Mouse (Mus musculus): ENCODE data around the gene Eif1b. TPM values are rescaled to one million over a fixed set of nuclear protein-coding genes. Genes with fewer than 3 reads are reported as not detected.
"Not testable (repeated sequence)": the region's sequence is repeated elsewhere in the genome, so short reads cannot be mapped to it uniquely, and the experiment has no call there.

Eif1b gene
- total RNA-seq, 2 experiments from 2014 or later, result 39.4 to 42.9 TPM

DNA sequence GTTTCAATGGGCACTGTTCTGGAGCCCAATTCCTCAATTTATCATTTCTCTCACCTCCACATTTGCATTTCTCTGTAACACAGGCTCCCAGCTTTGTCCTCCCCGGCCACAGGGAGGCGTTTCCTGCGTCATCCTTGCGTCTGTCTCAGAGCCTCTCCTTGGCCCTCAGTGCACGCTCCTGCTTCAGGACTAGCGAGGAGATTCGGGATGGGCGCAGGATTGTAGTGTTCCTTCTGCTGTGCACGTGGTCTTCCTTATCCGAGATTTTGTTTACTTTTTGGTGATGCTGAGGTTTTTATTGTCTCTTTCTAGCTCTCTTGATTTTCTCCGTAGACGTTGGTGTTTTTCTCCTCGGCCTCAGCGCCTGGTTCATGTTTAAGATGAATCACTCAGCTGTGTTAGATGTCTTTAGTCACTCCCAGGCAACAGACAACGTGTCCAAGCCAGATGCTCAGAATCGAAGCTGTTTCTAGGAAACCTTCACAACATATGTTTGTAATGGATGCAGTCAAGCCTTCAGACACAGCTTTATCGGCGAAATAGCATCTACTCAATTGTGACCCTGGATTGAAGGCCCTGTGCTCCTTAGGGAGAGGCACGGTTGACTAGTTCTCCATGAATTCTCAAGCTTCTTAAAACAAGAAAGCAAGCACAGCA is 27.6 kb downstream of the Eif1b start:
- DNase-seq (ENCODE audit: low spot score), result no peak

DNA sequence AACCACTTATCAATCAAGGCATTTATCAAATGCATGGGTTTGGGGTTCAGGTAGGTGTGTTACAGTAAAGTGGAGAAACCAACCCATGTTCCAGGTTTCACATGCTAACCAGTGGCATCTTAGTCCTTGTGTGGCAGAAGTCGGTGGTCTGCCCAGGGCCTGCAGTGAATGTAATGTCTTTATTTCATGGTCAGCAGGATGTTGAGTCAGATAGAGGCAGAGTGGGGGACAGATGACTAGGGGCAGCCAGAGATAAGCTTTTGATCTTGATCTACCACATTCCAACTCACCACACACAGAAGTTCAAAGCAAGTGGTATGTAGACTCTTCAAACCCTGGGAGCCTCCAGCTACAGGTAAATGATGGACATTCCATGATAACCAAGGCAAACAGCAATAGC is 29.1 kb downstream of the Eif1b start:
- no peak for DNase-seq (ENCODE audit: low spot score)

DNA sequence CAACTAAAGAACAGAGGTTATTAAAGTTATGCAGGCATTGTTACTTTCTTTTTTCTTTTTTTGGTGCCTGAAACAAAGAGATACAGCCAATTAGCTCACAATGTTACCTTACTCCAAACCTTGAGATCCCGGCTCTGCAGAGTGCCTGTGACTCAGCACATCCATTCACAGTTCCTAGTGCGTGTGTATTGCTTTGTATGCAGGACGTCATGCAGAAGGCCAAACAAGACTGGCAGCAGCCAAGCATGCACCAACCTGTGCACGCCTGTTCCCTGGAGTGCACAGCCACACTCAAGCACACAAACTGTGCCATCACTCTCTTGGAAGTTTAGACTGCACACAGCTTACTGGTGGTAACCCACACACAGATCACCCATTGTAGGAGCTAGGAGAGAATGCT is 35.2 kb downstream of the Eif1b start:
- DNase-seq (ENCODE audit: low spot score), result no peak

DNA sequence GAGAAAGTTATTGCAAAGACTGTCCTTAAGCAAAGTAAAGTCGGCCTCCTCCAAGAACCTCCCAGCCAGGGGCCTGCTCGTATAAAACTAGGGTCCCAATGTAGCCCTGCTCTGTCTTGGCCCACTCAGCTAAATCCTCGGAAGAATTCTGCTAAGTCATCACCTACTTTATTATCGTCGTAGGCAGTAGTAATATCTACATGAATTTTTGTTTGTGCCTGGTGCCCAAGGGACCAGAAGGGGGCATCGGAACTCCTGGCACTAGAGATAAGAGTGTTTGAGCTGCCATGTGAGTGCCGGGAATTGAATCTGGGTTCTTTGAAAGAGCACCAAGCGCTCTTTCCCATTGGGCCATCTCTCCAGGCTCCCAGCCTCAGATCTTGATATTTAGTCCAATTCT is 35.9 kb downstream of the Eif1b start:
- DNase-seq (ENCODE audit: low spot score), result no peak

DNA sequence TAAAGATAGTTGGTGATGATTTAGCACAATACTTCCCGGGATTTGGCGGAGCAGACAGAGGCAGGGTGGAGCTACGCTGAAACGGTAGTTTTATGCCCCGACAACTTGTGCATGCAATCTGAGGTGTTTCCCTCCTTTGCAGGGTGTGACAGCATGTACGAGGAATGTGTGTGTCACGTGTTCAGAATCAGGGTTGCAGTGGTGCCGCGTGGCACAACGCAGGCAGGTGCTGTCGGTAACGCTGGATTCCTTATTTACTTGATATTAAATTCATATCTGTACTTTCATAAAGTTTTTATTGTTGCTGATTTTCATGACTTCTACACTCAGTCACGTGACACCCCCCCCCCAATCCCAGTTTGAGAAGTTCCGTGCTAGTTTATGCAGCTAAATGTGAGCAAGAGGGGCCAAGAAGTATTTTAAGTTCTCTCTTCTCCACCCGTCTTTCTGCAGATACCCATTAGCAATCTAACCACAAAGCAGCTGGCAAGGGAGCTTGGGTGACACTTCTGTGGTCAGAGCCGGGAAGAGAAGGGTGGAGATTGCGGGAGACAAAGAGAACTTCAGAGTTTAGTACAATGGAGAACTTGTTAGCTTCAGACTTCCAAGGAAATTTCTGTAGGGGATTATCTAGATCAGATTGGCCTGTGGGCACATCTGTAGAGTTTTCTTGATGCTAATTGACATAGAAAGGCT is 36.9 kb downstream of the Eif1b start:
- DNase-seq (ENCODE audit: low spot score), result no peak

DNA sequence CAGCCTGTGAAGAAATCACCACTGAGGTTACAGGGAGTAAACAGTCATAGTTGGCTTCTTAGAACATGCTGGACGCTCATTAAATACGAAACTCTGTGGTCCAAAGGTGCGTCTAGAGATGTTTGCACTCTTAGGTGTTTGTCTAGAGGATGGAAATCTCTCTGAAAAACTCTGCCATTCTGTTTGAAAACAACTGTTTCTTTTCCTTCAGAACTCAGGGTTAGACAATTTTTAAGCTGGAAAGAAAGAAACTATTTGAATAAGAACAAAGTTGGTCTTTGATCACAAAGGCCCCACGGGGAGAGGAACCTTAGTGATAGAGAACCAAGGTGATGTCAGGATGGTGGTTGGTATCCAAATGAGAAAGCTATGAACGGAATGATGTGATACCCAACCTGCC is 38.4 kb downstream of the Eif1b start:
- no peak for DNase-seq (ENCODE audit: low spot score)

DNA sequence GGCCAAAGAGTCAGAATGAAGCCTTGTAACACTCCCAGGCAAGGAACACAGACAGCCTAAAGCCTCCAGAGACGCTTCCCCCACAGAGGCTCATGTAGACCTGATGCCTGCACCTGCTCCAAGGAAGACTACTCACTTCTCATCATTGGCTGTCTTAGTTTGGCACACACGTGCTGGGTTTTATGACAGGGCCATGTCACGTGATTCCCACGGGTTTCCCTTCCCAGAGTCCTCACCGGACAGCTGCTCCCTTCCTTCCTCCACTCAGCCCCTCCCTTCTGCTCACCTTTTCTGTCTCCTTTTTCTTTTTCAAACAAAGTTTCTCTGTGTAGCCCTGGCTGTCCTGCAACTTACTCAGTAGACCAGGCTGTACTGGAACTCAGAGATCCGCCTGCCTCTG is 40.0 kb downstream of the Eif1b start:
- DNase-seq (ENCODE audit: low spot score), result no peak

DNA sequence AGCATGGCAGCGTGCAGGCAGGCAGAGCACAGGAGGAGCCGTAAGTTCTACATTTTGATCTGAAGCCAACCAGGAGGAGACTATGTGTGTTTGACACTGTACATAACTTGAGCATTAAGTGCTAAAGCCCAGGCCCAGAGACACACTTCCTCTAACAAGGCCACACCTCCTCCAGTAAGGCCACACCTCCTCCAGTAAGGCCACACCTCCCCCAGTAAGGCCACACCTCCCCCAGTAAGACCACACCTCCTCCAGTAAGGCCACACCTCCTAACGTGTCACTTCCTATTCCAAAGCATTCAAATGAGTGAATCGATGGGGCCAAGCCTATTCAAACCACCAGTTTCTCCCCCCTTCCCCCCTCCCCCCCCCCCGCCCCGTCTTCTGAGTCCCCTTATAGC is 40.7 kb downstream of the Eif1b start:
- DNase-seq (ENCODE audit: low spot score), result no peak

DNA sequence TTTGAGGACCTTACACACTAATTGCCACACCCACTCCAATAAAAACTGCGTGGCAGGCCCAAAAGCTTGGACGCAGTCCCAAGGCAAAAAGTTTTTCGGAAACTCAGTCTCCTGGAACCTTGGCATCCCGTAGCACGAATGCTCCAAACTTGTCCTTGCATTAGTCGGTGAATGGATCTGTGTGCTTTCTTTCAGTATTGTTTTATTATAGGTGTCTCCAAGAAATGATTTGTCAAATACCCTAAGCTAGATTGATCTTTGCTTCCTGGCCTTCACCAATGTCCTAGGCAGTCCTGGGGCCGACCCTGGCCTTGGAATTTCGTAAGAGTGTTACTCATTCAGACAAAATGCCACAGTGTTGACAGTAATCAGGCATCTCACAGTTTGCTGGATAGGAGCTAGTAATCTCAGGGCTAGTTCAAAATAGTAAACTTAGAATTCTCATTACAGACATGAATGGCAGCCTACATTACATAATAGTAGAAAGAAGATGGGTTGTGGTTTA is 41.5 kb downstream of the Eif1b start:
- not testable (repeated sequence) for DNase-seq (ENCODE audit: low spot score)

DNA sequence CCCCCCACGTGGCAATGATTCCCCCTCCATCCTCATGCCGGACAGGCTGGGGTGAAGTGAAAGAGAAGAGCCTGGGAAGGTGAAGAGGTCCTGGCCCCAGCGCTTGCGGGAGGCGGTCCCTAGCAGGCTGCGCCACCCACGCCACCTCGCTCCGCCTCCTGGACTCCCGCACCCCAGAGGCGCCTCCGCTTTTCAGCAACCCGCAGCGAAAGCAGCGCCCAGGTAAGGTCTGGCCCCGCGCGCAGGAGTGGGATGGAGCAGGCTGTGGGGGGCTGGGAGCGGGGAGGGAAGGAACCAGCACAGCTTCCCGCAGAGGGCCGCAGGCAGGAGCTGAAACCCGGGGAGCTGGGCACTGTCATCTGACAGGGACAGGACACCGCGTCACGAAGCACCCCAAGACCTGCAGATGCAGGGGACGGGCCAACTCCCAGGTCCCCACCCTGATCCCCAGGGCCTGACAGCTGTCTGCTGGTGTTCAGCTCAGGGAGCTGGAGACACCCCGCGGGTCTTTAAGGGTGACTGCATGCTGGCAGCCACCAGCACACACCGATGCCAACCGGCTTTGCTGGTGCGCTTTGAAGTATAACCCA is 47.7 kb downstream of the Eif1b start, which contains the start of gene Entpd3:
Gene Entpd3 (plus strand): TSS at position 157 of the 590 bp plus-strand sequence.
- DNase-seq (ENCODE audit: low spot score), result no peak

DNA sequence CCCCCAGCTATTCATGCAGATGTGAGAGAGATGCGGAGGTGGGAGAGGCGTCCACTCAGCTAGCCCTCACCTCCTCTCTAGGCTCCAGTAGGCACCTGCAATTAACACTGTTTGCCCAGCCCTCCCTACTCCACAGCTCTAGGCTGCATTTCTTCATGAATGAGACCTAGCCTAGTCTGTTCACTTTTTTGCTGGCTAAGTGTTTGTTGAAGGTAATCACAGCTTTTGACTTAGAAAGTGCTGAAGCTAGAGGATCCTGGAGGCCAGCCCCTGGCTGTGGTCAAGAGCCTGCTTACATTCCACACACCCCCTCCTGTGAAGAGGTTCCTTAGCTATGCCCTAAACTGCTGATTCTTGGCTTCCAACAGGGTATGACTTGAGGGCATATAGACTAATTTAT is 49.4 kb downstream of the Eif1b start:
- DNase-seq (ENCODE audit: low spot score), result no peak

DNA sequence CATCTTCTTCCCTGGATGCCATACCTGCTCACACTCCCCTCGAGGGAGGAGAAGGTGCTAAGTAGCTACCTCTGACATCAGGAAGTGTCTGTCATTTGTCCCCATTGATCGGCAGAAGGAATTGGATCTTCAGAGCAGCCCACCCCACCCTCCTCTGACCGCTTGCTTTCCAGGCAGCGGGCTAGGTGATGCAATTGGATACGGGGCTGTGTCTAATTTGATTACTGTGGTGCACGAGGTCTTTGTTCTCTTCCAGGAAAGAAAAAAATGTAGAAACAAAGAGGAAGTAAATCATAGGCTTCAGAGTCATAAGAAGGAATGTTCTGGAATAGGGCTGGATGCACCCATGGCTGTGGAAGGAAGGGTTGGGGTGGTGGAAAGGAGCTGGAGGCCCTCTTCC is 50.2 kb downstream of the Eif1b start:
- DNase-seq (ENCODE audit: low spot score), result no peak

Other genes starting within 250 kb of the Eif1b start
- 1 to 10 TPM in 1 of 2 experiments, under 1 TPM in 1; 1.00 to 1.3 TPM for gene Myrip, start 190.7 kb upstream of the Eif1b start, total RNA-seq (2021)
- gene Entpd3, start 47.6 kb downstream of the Eif1b start, total RNA-seq (2021), result not detected
- gene Rpl14, start 79.2 kb downstream of the Eif1b start, total RNA-seq (2021), result 100 to 1,000 TPM; 308 to 335 TPM

Measured in gastrocnemius, adult 18-20 months (tissue).